Mouse (Mus musculus) limb, embryonic 13.5 days (tissue): Measurements from ENCODE around the gene Cfap46. TPM values are rescaled to one million over a fixed set of nuclear protein-coding genes. Genes with fewer than 3 reads are reported as not detected.

Source experiments
- ATAC-seq: fragments of 200-750 bp; cut with Nextera tagmentation; 2 replicates; pipeline ENCODE4 v1.8.0; 2017; ENCODE audit warnings: low read depth, moderate number of reproducible peaks, moderate TSS enrichment; ENCODE audit not compliant: low FRiP score
- H3K27ac ChIP-seq: fragments of 300-500 bp; sonication (generic); 2 replicates; pipeline ENCODE4 v1.5.1; 2015; ENCODE audit warnings: inconsistent platforms, mild to moderate bottlenecking, moderate library complexity
- H3K27me3 ChIP-seq: fragments of 300-500 bp; sonication (generic); 2 replicates; pipeline ENCODE4 v1.6.1; 2015; ENCODE audit warnings: mild to moderate bottlenecking, inconsistent platforms
- H3K36me3 ChIP-seq: fragments of 300-500 bp; sonication (generic); 2 replicates; pipeline ENCODE4 v1.6.1; 2015; ENCODE audit warnings: inconsistent platforms, mild to moderate bottlenecking, moderate library complexity
- H3K4me1 ChIP-seq: fragments of 300-500 bp; sonication (generic); 2 replicates; pipeline ENCODE4 v1.6.1; 2015; ENCODE audit warnings: inconsistent platforms
- H3K4me2 ChIP-seq: fragments of 300-500 bp; sonication (generic); replicated peaks from 2 replicates; pipeline ENCODE4 v1.6.1; 2015; ENCODE audit warnings: inconsistent platforms, mild to moderate bottlenecking, moderate library complexity
- H3K4me3 ChIP-seq: fragments of 300-500 bp; sonication (generic); 2 replicates; pipeline ENCODE4 v1.5.1; 2015; ENCODE audit warnings: moderate library complexity, mild to moderate bottlenecking, inconsistent platforms
- H3K9ac ChIP-seq: fragments of 300-500 bp; sonication (generic); 2 replicates; pipeline ENCODE4 v1.6.1; 2015; ENCODE audit warnings: mild to moderate bottlenecking, inconsistent platforms
- H3K9me3 ChIP-seq: fragments of 300-500 bp; sonication (generic); 2 replicates; pipeline ENCODE4 v1.6.1; 2016; ENCODE audit warnings: inconsistent platforms
- WGBS: fragments of 180-500 bp; shearing (Covaris S2); methylation state at CpG from one replicate; pipeline ENCODE4 v1.1.7; 2015; 5-methylcytosine and 5-hydroxymethylcytosine counted together
- polyA plus RNA-seq: library from polyadenylated mRNA; unstranded; fragments of >200 nt; fragmentation: Nextera tagmentation; extraction: Ambion mirVana; gene quantifications from 2 replicates; pipeline ENCODE4 v1.2.1, GENCODE M21; 2015

Cfap46 gene
- polyA plus RNA-seq, 1 experiment from 2014 or later = 0.29 TPM

- Histone ChIP-seq H3K27me3 (no peaks in the 10 kb centered on the region), H3K4me3 (no peak overlapping the region), H3K4me1 (no peaks in the 10 kb centered on the region), H3K27ac (no peak overlapping the region), H3K9ac (no peak overlapping the region), H3K36me3 (peaks cover 29% of the 10 kb centered on the region), H3K9me3 (no peaks in the 10 kb centered on the region), H3K4me2 (no peak overlapping the region)
- ATAC-seq = no peak
- WGBS = 77% methylated on average over 6 of the region's 6 CpGs
Observed at GRCm38 (mm10) chr7:139565998-139566397, 117.6 kb downstream of the Cfap46 start.

DNA sequence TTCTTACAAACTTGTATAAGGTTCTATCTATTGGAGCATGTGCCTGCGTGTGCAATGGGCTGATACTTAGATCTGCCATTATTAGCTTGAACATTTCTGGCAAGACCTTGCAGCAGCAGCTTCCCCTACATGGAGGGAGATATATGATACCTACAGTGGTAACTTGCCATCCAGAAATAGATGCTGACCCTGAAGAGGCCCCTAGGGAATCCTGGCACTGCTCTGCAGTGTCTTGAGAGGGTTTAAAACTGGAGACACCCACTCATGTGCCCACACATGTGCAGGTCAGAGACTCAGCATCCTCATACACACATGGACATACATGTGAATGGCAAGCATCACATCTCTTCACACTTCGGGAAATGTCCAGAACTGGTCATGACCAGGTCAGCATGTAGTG is 119.5 kb downstream of the Cfap46 start:
- 91% methylated on average over 2 of the region's 2 CpGs for WGBS

DNA sequence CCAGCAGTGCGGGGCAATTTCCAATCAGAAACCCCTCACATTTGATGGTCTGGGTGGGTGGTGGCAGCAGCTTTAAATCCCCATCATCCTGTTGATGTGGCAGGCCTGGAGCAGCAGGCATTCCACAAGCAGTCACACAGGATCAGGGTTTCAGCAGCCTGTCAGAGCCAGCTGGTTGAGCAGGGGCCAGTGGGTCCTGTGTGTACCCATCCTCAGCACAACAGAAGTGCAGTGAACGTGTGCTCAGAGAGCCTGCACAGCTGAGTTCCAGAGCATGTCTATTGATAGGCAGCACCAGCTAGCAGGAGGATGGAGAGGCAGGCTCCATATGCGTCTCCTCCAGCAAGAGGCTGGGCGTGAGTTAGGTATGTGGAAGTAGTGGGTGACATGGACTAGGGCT is 120.2 kb downstream of the Cfap46 start:
- WGBS = 83% methylated on average over 4 of the region's 4 CpGs
- no peak for ATAC-seq
- H3K4me3 ChIP-seq = no peak overlapping the region
- no peak overlapping the region for H3K27ac ChIP-seq
- no peak overlapping the region for H3K4me2 ChIP-seq
- peaks cover 47% of the 10 kb centered on the region for H3K36me3 ChIP-seq
- no peaks in the 10 kb centered on the region for H3K27me3 ChIP-seq
- H3K9me3 ChIP-seq = no peaks in the 10 kb centered on the region
- H3K4me1 ChIP-seq = no peaks in the 10 kb centered on the region
- H3K9ac ChIP-seq = no peak overlapping the region

More for the DNA sequence above, 119.5 kb downstream of the Cfap46 start:
- Histone ChIP-seq H3K27ac (no peak overlapping the region), H3K9ac (no peak overlapping the region), H3K4me1 (no peaks in the 10 kb centered on the region), H3K4me3 (no peak overlapping the region), H3K36me3 (peaks cover 43% of the 10 kb centered on the region), H3K27me3 (no peaks in the 10 kb centered on the region), H3K9me3 (no peaks in the 10 kb centered on the region), H3K4me2 (no peak overlapping the region)
- no peak for ATAC-seq

GRCm38 (mm10) chr7:139559659-139560058 is 124.0 kb downstream of the Cfap46 start:
- WGBS = 83% methylated on average over 10 of the region's 10 CpGs
- Histone ChIP-seq H3K4me1 (no peaks in the 10 kb centered on the region), H3K4me3 (no peak overlapping the region), H3K27ac (no peak overlapping the region), H3K27me3 (no peaks in the 10 kb centered on the region), H3K9me3 (no peaks in the 10 kb centered on the region), H3K36me3 (peaks cover 31% of the 10 kb centered on the region), H3K9ac (no peak overlapping the region), H3K4me2 (no peak overlapping the region)
- no peak for ATAC-seq

DNA sequence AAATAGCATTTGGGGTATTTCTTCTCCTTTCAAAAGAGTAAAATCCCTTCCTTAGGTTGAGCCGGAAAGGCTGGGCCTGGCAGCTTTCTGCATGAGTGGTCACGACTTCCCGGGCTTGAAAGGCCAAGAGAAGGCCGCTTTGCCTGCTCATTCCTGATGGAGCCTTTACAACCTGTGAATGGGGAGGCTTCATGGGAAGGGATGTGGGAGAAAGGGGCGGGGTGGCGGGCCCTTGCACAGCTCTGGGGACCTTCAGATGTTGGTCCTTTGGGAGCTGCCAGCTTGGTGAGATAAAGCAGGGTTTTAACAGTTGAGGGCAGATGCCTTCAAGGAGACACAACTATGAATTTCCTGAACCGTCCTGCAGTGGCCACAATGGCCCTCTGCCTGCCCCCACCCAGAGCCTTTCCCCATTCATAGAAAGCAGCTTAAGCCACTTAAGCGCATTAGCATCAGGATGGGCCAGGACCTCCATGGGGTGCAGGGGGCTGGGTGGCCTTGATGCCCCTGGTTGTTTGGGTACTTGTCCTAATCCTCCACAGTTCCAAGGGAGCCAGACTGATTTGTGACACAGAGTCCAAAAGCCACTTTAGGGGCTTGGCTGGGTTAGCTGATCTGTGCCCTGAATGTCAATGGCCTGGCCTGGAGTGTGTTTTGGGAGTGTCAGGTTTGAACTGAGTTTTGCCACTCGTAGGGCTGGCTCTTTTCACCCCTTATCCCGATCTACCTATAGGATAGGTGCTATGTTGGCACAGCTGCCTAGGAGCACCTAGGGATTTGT is 126.7 kb downstream of the Cfap46 start:
- Histone ChIP-seq H3K36me3 (peaks cover 23% of the 10 kb centered on the region), H3K4me3 (no peak overlapping the region), H3K9me3 (no peaks in the 10 kb centered on the region), H3K4me2 (no peak overlapping the region), H3K27ac (no peak overlapping the region), H3K4me1 (no peaks in the 10 kb centered on the region), H3K27me3 (no peaks in the 10 kb centered on the region), H3K9ac (no peak overlapping the region)
- 43% methylated on average over 10 of the region's 10 CpGs for WGBS
- no peak for ATAC-seq

DNA sequence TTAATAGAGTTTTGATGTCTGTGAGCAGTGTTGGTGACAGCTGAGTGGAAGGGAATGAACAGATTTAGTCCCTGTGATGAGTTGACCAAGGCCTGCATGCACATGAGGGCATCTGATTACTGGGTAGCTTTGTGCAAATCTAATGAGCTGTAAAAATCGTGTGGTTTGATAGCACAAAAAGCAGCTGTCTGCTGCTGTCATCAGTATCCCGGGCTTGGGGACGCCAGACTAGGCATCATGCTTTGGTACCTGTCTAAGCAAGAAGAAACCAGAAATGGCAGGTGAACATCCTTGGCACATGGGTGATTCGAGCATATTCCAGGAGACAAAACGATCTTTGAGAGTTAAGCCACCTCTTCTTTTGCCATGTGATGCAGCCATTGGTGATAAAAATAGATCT is 127.3 kb downstream of the Cfap46 start:
- 68% methylated on average over 5 of the region's 5 CpGs for WGBS
- no peak overlapping the region for H3K27ac ChIP-seq
- H3K4me1 ChIP-seq = no peaks in the 10 kb centered on the region
- ATAC-seq = no peak
- no peaks in the 10 kb centered on the region for H3K27me3 ChIP-seq
- peaks cover 22% of the 10 kb centered on the region for H3K36me3 ChIP-seq
- no peak overlapping the region for H3K9ac ChIP-seq
- no peaks in the 10 kb centered on the region for H3K9me3 ChIP-seq
- H3K4me2 ChIP-seq = no peak overlapping the region
- H3K4me3 ChIP-seq = no peak overlapping the region

GRCm38 (mm10) chr7:139551519-139551918 is 132.1 kb downstream of the Cfap46 start:
- no peaks in the 10 kb centered on the region for H3K9me3 ChIP-seq

More at GRCm38 (mm10) chr7:139551519-139551918, 132.1 kb downstream of the Cfap46 start:
- H3K27ac ChIP-seq = no peak overlapping the region
- H3K36me3 ChIP-seq = no peaks in the 10 kb centered on the region
- WGBS = 86% methylated on average over 2 of the region's 2 CpGs
- H3K27me3 ChIP-seq = no peaks in the 10 kb centered on the region
- no peak overlapping the region for H3K9ac ChIP-seq
- ATAC-seq = no peak
- no peak overlapping the region for H3K4me2 ChIP-seq
- H3K4me3 ChIP-seq = no peak overlapping the region
- no peaks in the 10 kb centered on the region for H3K4me1 ChIP-seq

Other genes with a start within 250 kb of the Cfap46 start
- 0.08 TPM in 1 of 2 replicates, not detected in the other for gene Nkx6-2, start 101.0 kb downstream of the Cfap46 start, polyA plus RNA-seq
- 0.05 and 0.13 TPM in 2 replicates for gene Adgra1, start 150.4 kb upstream of the Cfap46 start, polyA plus RNA-seq
- gene Kndc1, start 210.9 kb upstream of the Cfap46 start, polyA plus RNA-seq = 0.11 and 0.20 TPM in 2 replicates